Mouse (Mus musculus): ENCODE data around the gene Arid1a.
A peak's percentile ranks its signal among the peaks of the same experiment; 100 is the strongest.
"Not testable (repeated sequence)": the region's sequence is repeated elsewhere in the genome, so short reads cannot be mapped to it uniquely, and the experiment has no call there.

Gene Arid1a

DNA sequence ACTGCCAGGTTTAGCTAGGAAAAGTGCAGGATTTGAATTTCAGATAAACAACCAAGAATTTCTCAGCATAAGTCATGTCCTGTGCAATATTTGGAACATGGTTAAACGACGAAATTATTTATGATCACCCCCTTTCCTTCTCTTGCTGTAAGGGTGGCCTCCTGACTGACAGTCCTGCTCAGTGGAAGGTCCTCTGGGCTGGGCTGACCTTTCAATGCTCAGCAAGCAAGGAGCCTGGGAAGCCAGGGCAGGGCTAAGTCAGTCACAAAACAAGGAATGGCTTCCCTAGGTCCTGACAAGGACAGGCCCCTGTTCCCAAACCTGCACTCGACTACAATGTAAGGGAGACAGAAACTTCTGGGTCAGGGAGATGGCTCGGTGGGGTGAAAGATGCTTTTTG lies 104.6 kb downstream of the Arid1a start:
- no peak for DNase-seq (ENCODE audit: low read depth, low spot score)

DNA sequence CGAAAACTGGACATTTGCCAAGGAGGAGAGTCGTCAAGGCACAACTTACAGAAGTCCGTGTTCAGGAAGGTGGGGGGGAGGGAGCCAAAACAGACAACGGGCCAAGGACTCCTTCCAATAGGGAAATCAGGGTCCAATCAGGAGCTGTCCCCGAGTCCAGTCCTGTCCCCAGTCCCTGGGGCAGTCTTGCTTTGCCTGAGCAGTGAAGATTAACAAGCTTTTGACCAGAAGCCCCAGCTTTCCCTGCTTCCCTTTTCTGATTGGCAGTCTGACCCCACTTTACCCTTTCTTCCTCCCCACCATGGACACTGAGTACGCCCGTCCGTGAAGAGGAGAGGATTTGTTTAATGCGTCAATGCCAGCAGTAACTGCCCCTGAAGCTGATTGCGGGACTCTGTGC lies 105.1 kb downstream of the Arid1a start:
- DNase-seq (ENCODE audit: low read depth, low spot score): no peak

DNA sequence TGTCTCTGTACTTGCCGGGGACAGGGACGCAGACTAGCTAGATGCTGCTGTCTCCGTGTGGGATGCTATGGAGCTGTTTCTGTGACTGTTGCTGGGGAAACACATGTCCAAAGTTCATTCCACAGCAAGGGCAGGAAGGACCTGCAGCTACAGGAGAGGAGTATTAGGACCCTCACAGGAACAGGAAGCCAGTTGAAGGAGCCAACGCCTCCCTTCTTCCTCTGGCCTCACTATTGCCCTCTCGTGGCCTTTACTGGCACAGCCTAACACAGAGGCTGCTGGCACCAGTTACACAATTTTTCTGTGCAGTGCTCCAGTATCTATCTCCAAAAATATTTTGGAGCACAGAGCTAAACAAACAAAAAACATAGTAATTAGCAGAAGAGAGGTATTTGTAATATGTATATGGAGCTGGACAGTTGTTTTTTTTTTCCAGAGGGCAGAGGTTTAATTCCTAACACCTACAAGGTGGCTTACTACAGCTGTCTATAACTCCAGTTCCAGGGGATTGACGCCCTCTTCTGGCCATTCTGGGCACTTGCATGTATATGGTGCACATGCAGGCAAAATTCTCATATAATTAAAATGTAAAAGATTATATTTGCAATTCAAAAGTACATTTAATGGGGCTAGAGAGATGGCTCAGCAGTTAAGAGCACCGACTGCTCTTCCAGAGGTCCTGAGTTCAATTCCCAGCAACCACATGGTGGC lies 106.4 kb downstream of the Arid1a start, which contains the start of gene Zdhhc18:
TSS of gene Zdhhc18 (minus strand) at position 166 of the 711 bp plus-strand sequence.
- no peak for DNase-seq (ENCODE audit: low read depth, low spot score)

DNA sequence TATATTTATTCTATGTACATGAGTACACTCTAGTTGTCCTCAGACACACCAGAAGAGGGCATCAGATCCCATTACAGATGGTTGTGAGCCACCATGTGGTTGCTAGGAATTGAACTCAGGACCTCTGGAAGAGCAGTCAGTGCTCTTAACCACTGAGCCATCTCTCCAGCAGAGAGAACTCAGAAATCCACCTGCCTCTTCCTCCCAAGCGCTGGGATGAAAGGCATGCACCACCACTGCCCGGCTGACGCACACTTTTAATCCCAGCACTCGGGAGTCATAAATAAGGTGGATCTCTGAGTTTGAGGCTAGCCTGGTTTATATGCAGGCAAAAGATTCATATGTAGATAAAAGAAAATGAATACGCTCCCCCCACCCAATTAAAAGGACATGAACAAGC lies 107.1 kb downstream of the Arid1a start:
- DNase-seq (ENCODE audit: low read depth, low spot score): not testable (repeated sequence)

DNA sequence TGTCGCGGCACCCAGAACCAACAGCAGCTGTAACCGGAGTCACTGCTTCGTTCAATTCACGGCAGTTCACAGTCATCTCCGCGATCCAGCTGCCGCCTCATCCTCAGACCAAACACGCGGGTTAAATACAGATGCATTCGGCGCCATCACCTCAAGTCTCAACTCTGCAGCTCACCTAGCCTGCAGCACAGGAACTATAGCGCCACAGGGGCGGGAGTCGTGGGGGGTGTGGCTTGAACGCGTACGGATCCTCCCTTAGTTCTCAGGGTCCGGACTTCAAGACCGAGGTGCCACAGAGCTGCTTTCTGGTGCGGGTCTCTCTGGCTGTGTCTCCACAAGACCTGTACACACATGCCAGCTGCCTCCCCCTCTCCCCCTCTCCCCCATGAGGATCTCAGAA lies 110.9 kb downstream of the Arid1a start:
- DNase-seq (ENCODE audit: low read depth, low spot score): no peak

DNA sequence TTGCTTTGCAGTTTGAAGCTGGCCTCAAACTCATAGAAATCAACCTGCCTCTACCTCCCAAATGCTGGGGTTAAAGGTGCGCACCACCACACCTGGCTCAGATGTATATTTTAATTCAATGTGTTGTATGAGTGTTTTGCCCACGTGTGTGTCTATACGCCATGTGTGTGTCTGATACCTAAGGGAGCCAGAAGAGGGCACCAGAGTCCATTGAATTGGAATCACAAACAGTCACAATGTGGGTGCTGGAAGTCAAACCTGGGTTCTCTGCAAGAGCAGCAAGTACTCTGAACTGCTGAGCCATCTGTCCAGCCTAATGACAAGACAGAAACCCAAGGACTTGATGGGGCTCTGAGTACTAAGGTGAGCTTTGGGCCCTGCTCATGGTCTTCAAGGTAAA lies 111.4 kb downstream of the Arid1a start:
- peak; percentile 69 for DNase-seq (ENCODE audit: low read depth, low spot score)

DNA sequence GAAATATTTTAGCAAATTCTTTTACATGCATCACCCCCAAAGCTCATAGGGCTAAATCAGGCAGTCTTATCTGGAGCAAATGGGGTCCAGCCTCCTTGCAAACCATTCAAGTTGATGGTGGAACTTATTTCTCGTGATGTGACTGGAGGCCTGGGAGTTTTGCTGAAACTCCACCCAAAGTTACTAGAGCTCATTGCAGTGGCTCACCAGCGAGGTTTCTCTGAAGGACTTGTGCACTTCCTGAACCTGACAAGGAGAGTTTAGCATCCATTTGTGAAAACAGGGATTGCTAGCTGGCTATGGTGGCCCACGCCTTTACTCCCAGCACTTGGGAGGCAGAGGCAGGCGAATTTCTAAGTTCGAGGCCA lies 122.5 kb downstream of the Arid1a start:
- DNase-seq (ENCODE audit: low read depth, low spot score): no peak

DNA sequence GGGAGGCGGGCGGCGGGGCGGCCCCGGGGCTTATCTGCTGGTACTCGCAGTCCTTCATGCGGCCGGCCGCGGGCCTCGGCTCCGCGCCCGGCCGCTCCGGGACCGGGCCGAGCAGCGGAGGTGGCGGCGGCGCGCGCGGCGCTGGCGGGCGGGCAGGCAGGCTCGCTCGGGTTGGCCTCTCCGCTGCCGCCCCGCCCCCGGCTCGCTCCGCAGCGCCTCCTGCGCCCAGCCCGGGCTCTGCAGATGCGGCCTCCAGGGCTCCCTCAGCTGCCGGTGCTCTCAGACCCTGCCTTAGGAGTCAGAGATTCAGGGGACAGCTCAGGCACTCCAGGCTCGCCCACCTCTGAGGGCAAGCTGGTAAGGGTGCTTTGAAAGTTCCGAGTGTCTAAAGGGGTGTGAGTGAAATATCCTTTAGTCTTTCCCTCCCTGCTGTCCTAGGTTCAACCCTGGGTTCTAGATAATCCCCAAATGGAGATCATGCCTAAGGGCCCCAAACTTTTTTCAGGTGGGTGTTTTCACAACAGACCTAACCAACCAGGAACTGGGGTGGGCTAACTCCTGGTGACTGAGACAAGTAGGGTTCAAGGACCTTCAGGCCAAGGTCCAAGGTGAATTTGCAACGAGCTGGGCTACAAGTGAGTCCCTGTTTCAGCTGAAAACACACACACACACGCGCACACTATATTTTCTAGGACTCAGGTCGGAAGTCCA lies 123.1 kb downstream of the Arid1a start:
- DNase-seq (ENCODE audit: low read depth, low spot score): no peak

DNA sequence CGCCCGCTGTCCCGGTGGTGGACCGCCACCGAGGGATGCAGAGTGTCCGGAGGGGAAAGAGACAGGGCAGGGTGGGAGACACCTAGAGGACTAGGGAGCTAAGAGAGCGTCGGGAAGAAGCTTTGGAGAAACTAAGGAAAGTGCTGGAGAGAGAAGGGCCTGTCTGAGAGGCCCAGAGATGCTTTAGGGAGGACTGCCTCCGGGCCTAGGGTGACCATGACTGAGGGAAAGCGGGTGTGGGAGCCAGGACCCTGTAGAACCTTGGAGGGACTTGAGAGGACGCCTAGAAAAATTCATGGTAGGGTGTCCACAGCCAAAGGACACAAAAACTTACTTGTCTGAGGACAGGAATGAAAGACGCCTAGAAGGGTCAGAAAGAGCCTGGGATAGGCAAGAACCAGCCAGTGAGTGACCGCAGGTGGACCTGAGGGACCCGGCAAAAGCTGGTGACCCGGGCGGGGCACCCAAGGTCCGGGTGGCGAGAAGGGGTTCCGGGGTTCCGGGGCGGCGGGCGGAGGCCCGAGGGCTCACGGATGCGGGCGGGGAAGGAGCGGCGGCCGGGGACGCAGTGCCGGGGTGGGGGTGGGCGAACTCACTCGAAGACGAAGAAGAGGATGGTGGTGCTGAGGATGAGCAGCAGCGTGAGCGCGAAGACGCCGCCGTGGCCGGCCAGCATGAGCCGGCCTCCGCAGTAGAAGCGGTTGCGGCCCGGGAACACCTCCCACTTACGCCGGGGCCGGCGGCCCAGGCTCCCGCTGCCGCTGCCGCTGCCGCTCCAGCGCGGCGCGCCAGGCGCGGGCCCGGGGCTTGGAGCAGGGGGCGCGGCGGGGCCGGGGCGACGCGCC lies 123.9 kb downstream of the Arid1a start:
- no peak for DNase-seq (ENCODE audit: low read depth, low spot score)

DNA sequence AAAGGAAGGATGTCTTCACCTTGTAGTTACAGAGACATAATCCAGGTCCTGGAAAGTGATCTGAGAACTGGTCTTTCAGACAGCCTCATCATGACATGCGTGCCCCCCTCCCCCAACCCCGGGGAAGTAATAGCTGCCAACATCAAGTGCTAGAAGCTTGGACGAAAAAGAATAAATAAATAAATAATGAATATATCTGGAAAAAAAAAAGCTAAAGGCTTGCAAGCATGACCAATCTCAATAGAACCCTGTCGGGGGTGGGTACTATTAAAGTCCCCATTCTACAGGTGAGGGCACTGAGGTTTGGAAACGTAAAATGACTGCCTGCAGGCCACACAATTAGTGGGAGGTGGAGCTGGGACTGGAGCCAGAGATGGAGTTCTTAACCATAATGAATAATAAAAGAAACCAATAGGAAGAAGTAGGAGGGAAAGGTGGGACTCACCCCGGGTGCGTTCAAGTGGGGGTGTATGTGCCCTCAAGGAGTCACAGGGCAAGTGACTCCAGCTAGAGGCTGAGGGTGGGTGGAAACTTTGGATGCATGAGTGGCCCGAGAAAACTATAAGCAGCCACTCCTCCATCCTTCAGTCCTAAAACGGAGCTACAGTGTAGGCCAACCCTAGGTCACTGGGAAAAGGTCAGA lies 124.7 kb downstream of the Arid1a start:
- DNase-seq (ENCODE audit: low read depth, low spot score): no peak

DNA sequence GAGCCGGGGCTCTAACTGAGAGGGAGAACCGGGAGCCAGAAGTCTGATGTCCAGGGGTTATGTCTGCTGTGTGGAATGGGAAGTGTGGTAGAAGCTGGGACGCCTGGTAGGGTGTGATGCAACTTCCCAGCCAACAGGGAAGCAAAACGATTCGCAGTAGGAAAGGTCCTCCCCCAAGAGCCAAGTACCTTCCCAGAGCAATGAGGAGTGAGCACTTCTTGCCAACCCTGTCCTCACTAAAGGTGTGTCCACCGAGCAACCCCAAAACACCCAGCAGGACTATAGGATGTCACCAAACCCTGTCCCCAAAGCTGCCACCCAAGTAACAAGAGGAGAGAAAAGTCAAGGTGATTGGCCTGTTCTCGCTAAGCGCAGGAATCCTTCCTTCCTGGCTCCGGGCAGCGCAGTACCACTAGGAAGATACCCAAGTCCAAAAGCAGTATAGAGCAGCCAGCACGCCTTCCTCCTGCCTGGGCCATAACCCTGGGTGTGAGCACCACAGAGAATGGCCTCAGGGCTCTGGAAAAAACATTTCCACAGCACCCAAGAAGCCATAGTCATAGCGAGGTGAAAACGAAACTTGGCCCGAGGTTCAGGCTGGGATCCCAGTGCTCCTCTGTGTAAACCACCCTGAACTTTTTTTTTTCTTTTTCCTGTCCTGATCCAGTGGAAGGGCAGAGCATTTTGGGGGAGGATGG lies 125.3 kb downstream of the Arid1a start:
- DNase-seq (ENCODE audit: low read depth, low spot score): no peak

DNA sequence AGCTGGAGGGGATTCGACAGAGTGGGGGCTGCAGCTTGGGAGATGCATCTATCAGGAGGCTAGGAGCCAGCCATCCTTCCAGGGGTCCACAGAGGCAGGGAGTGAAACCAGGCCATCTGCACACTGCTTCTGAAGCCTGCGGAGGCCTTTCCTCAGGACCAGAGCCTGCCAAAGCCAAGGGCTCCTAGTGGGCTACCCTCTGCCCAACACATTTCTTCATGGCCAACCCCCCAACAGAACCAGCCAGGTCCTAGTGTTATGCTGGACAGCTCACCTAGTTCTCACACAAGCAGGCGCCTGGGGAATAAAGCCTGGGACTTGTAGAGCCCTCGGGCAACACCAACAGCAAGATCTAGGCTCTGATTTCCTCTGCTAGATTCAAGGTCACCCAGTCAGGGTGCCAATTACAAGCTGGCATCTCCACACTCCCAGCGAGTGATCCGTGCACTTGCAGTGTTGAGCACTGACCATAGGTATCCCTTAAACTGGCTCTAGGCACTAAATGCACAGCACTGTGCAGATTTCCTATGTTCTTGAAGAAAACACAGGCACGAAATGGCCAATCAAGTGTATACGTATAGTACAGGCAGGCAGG lies 126.1 kb downstream of the Arid1a start:
- DNase-seq (ENCODE audit: low read depth, low spot score): no peak

DNA sequence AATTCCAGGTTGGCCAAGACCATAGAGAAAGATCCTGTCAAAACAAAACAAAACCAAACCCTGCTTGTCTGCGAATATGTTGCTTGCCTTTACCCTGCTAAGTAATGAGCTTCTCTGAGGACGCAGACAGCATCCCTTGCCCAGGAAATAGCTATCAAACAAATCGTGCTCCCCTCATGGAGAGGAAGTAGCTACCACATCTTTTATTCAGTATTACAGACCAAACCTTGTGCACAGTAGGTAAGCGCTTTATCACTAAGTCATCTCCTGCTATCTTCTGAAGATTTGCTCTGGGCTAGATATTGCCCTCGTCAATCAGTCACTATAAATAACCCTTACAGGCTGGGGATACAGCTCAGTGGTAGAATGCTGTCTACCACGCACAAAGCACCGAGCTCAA lies 127.4 kb downstream of the Arid1a start:
- DNase-seq (ENCODE audit: low read depth, low spot score): no peak
